Mouse (Mus musculus): ENCODE results near the gene Zmat3.

DNA sequence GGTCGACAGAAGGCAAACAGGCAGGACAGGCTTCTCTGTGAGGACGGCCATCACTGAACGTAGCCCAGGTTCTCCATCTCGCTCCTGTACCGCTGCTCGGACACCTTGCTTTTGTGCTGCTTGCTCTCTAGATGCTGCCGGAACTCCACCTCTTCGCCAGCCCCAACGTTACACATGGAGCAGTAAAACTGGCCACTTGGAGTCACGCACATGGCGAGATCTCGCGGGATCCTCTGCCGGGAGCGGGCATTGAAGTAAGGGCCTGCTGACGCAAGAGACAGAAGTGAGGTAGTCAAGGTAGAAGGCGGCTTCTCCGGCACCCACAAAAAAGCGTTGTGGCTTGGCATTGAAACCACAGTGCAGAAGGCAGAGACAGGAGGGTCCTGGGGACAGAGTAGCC, 24.4 kb downstream of the Zmat3 start:
- no peak for TF ChIP-seq CTCF (IDR thresholded peaks at IDR 0.05; ENCODE audit: borderline replicate concordance, control insufficient read depth, extremely low read depth, insufficient read depth, low read length, poor library complexity)
- no peak for TF ChIP-seq POLR2A (IDR thresholded peaks at IDR 0.05; ENCODE audit: control insufficient read depth, extremely low read depth, insufficient read depth, low read length, poor library complexity)

Data from thymus, adult 2 months (tissue).